Mouse (Mus musculus) limb, embryonic 10.5 days (tissue): ENCODE measurements around the gene Nck2. TPM values are rescaled to one million over a fixed set of nuclear protein-coding genes. Genes with fewer than 3 reads are reported as not detected.

ENCODE experiments used
- DNase-seq: peaks from one replicate; pipeline ENCODE4 v3.0.0-alpha.2; 2017; ENCODE audit warnings: low spot score
- H3K27ac ChIP-seq: fragments of 300-500 bp; sonication (generic); 2 replicates; pipeline ENCODE4 v1.5.1; 2016; ENCODE audit warnings: mild to moderate bottlenecking
- H3K27me3 ChIP-seq: fragments of 300-500 bp; sonication (generic); 2 replicates; pipeline ENCODE4 v1.6.1; 2016; ENCODE audit warnings: low read depth, mild to moderate bottlenecking; ENCODE audit not compliant: poor library complexity, severe bottlenecking
- H3K36me3 ChIP-seq: fragments of 300-500 bp; sonication (generic); 2 replicates; pipeline ENCODE4 v1.6.1; 2016; ENCODE audit warnings: mild to moderate bottlenecking, moderate library complexity
- H3K4me1 ChIP-seq: fragments of 300-500 bp; sonication (generic); 2 replicates; pipeline ENCODE4 v1.6.1; 2016
- H3K4me3 ChIP-seq: fragments of 300-500 bp; sonication (generic); 2 replicates; pipeline ENCODE4 v1.5.1; 2016; ENCODE audit warnings: mild to moderate bottlenecking, moderate library complexity
- H3K9me3 ChIP-seq: fragments of 300-500 bp; sonication (generic); replicated peaks from 2 replicates; pipeline ENCODE4 v1.6.1; 2016; ENCODE audit warnings: mild to moderate bottlenecking
- WGBS: fragments of 180-500 bp; shearing (Covaris S2); methylation state at CpG from one replicate; pipeline ENCODE4 v1.1.7; 2016; 5-methylcytosine and 5-hydroxymethylcytosine counted together
- polyA plus RNA-seq: library from polyadenylated mRNA; unstranded; fragments of >200 nt; fragmentation: Nextera tagmentation; extraction: Ambion mirVana; gene quantifications from 2 replicates; pipeline ENCODE4 v1.2.1, GENCODE M21; 2016

Gene Nck2
- polyA plus RNA-seq, 1 experiment from 2014 or later, result 51.5 TPM

GRCm38 (mm10) chr1:43562002-43562666 is 117.8 kb downstream of the Nck2 start:
- Histone ChIP-seq H3K9me3 (no peaks in the 10 kb centered on the region; the same call in 1 of the 2 replicates), H3K27me3 (no peaks in the 10 kb centered on the region), H3K4me3 (no peak overlapping the region), H3K4me1 (no peaks in the 10 kb centered on the region), H3K27ac (no peak overlapping the region), H3K36me3 (peaks cover 50% of the 10 kb centered on the region)
- no peak for DNase-seq
- 89% methylated on average over 13 of the region's 13 CpGs for WGBS

GRCm38 (mm10) chr1:43565260-43565659 is 120.9 kb downstream of the Nck2 start:
- DNase-seq, result no peak
- Histone ChIP-seq H3K36me3 (peaks cover 55% of the 10 kb centered on the region), H3K4me3 (no peak overlapping the region), H3K27me3 (no peaks in the 10 kb centered on the region), H3K27ac (no peak overlapping the region), H3K9me3 (no peaks in the 10 kb centered on the region; the same call in 1 of the 2 replicates), H3K4me1 (no peaks in the 10 kb centered on the region)
- 89% methylated on average over 4 of the region's 4 CpGs for WGBS

- H3K4me1 ChIP-seq, result no peaks in the 10 kb centered on the region
- no peaks in the 10 kb centered on the region for H3K27me3 ChIP-seq
- H3K4me3 ChIP-seq, result no peak overlapping the region
- H3K9me3 ChIP-seq, result no peaks in the 10 kb centered on the region; the same call in 1 of the 2 replicates
- no peak for DNase-seq
- 88% methylated on average over 8 of the region's 8 CpGs for WGBS
- H3K27ac ChIP-seq, result no peak overlapping the region
- H3K36me3 ChIP-seq, result peaks cover 58% of the 10 kb centered on the region
Measured at GRCm38 (mm10) chr1:43566677-43567377, 122.4 kb downstream of the Nck2 start.

GRCm38 (mm10) chr1:43568824-43569223 is 124.4 kb downstream of the Nck2 start:
- Histone ChIP-seq H3K27ac (no peak overlapping the region), H3K27me3 (no peaks in the 10 kb centered on the region), H3K36me3 (peaks cover 57% of the 10 kb centered on the region), H3K4me3 (no peak overlapping the region), H3K9me3 (no peaks in the 10 kb centered on the region; the same call in 1 of the 2 replicates), H3K4me1 (no peaks in the 10 kb centered on the region)
- DNase-seq, result no peak
- 88% methylated on average over 10 of the region's 10 CpGs for WGBS

DNA sequence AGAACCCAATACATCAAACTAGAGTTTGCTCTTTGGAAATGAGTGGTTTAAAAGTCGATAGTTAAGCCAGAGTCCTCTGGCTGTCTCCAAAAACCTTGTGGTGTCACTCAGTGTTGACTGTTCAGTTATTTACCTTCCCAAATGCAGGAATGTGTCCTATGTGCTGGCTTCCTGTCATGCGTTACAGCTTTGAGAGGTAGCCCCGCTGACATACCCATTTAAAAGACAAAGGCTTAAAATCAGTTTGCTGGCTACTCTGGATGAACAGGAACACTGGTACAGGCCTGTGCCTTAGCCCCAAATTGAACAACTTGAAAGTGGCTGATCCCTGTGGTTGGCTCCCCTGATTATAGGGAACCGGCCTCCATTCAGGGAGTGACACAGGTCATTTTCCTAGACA is 126.7 kb downstream of the Nck2 start:
- Histone ChIP-seq H3K9me3 (no peaks in the 10 kb centered on the region), H3K36me3 (peaks cover 47% of the 10 kb centered on the region), H3K4me3 (no peak overlapping the region), H3K27me3 (no peaks in the 10 kb centered on the region), H3K27ac (no peak overlapping the region), H3K4me1 (no peaks in the 10 kb centered on the region)
- 97% methylated on average over 4 of the region's 4 CpGs for WGBS
- DNase-seq, result no peak

GRCm38 (mm10) chr1:43574793-43575304 is 130.5 kb downstream of the Nck2 start:
- H3K36me3 ChIP-seq, result peaks cover 17% of the 10 kb centered on the region
- H3K27ac ChIP-seq, result no peak overlapping the region
- no peak for DNase-seq
- no peaks in the 10 kb centered on the region for H3K27me3 ChIP-seq
- no peak overlapping the region for H3K4me3 ChIP-seq
- H3K9me3 ChIP-seq, result no peaks in the 10 kb centered on the region
- WGBS, result 92% methylated on average over 3 of the region's 3 CpGs
- no peaks in the 10 kb centered on the region for H3K4me1 ChIP-seq

- peaks cover 3% of the 10 kb centered on the region; the same call in 1 of the 2 replicates for H3K36me3 ChIP-seq
- no peak overlapping the region for H3K4me3 ChIP-seq
- DNase-seq, result no peak
- H3K4me1 ChIP-seq, result no peaks in the 10 kb centered on the region
- no peaks in the 10 kb centered on the region for H3K9me3 ChIP-seq
- no peaks in the 10 kb centered on the region for H3K27me3 ChIP-seq
- 92% methylated on average over 3 of the region's 3 CpGs for WGBS
- H3K27ac ChIP-seq, result no peak overlapping the region
Measured at GRCm38 (mm10) chr1:43577371-43577770, 133.0 kb downstream of the Nck2 start.

DNA sequence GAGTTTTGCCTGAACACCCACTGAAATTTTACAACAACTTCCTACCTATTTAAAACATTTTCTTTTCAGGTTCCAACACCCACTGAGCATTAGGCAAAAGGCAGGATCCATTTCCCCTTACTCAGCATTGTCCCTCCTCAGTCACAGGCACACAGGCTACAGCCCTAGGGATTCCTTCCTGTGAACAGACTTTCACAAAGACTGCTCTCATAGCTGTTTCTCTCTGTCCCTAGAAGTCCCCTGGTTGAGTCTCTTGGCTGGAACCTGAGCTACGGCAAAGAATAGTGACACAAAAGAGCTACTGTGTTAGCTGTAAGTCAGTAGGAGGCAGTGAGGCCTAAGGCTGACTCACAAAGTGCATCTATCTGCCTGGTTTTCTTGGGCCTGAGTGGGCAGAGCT is 139.2 kb downstream of the Nck2 start:
- Histone ChIP-seq H3K36me3 (no peaks in the 10 kb centered on the region), H3K27ac (no peak overlapping the region), H3K27me3 (no peaks in the 10 kb centered on the region), H3K4me3 (no peak overlapping the region), H3K9me3 (no peaks in the 10 kb centered on the region), H3K4me1 (no peaks in the 10 kb centered on the region)
- DNase-seq, result no peak
- WGBS, result 83% methylated on average over 1 of the region's 1 CpGs

GRCm38 (mm10) chr1:43589001-43589400 is 144.6 kb downstream of the Nck2 start:
- Histone ChIP-seq H3K27me3 (no peaks in the 10 kb centered on the region), H3K4me1 (peaks cover 13% of the 10 kb centered on the region; the same call in 1 of the 2 replicates), H3K9me3 (no peaks in the 10 kb centered on the region), H3K4me3 (no peak overlapping the region), H3K27ac (no peak overlapping the region), H3K36me3 (no peaks in the 10 kb centered on the region)
- 86% methylated on average over 1 of the region's 1 CpGs for WGBS
- DNase-seq, result no peak

- no peak for DNase-seq
- Histone ChIP-seq H3K4me3 (no peak overlapping the region), H3K9me3 (no peaks in the 10 kb centered on the region), H3K27me3 (no peaks in the 10 kb centered on the region), H3K27ac (peak overlapping the region; percentile 82; the same call in 1 of the 2 replicates), H3K36me3 (no peaks in the 10 kb centered on the region), H3K4me1 (peaks cover 18% of the 10 kb centered on the region)
- 51% methylated on average over 2 of the region's 2 CpGs for WGBS
Measured at GRCm38 (mm10) chr1:43589910-43590309, 145.5 kb downstream of the Nck2 start.

DNA sequence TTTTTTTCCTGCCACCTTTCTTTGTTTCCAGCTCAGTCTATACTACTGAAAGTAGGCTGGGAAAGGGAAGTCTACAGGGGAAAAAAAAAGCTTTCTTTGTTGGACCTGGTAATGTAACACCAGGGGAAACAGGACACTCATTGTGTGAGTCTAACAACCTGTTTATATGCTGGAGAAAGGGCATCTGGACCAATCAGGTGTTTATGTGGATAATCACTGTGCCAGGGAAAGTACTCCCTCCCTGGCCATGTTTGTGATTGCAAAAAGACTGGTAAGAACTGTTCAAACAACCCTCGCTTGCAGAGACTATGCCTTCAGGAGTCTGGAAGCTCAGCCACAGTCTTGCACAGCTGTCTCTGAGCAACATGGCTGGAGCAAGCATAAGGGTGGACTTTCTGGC is 146.3 kb downstream of the Nck2 start:
- Histone ChIP-seq H3K4me1 (peaks cover 26% of the 10 kb centered on the region), H3K9me3 (no peaks in the 10 kb centered on the region), H3K27ac (peak overlapping the region; percentile 82; the same call in 1 of the 2 replicates), H3K36me3 (no peaks in the 10 kb centered on the region), H3K4me3 (no peak overlapping the region), H3K27me3 (no peaks in the 10 kb centered on the region)
- DNase-seq, result no peak
- 59% methylated on average over 1 of the region's 1 CpGs for WGBS

DNA sequence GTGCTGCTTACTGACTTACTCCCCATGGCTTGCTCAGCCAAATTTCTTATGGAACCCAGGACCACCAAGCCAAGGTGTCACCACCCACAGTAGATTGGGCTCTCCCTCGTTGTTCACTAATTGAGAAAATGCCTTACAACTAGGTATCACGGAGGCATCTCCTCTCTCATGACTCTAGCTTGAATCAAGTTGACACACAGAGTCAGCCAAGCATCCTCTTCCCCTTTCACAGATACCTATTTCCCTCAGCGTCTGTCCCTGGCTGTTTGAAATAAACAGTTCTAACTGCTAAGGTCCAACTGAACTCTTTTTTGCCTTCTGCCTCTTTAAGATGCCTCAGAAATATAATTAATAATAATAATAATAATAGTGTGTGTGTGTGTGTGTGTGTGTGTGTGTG is 148.7 kb downstream of the Nck2 start:
- H3K27ac ChIP-seq, result no peak overlapping the region
- no peak overlapping the region for H3K4me3 ChIP-seq
- DNase-seq, result no peak
- H3K36me3 ChIP-seq, result no peaks in the 10 kb centered on the region
- H3K27me3 ChIP-seq, result no peaks in the 10 kb centered on the region
- WGBS, result 83% methylated on average over 3 of the region's 3 CpGs
- H3K9me3 ChIP-seq, result no peaks in the 10 kb centered on the region
- peaks cover 28% of the 10 kb centered on the region for H3K4me1 ChIP-seq

GRCm38 (mm10) chr1:43594738-43595137 is 150.4 kb downstream of the Nck2 start:
- WGBS, result 80% methylated on average over 4 of the region's 4 CpGs
- Histone ChIP-seq H3K9me3 (no peaks in the 10 kb centered on the region), H3K36me3 (no peaks in the 10 kb centered on the region), H3K4me3 (no peak overlapping the region), H3K27me3 (no peaks in the 10 kb centered on the region), H3K27ac (peak overlapping the region; percentile 61; the same call in 1 of the 2 replicates), H3K4me1 (peaks cover 28% of the 10 kb centered on the region)
- peak; percentile 32 for DNase-seq
